Mouse (Mus musculus) Patski (cell line): ENCODE results near the gene Ubac2. TPM values are rescaled to one million over a fixed set of nuclear protein-coding genes. Genes with fewer than 3 reads are reported as not detected.

Source experiments
- ATAC-seq: fragments of 100-300 bp; one replicate; pipeline ENCODE4 v1.8.0; 2021
- CTCF ChIA-PET: fragments of 350-600 bp; sonication (Branson Sonifier 250); formaldehyde crosslinking; loops from one replicate; lab custom pipeline; 2022; ENCODE audit warnings: inconsistent platforms; lab: Charles Lee
- POLR2A ChIA-PET: fragments of 350-600 bp; sonication (Branson Sonifier 250); formaldehyde crosslinking; loops from one replicate; lab custom pipeline; 2022; ENCODE audit warnings: antibody characterized with exemption, inconsistent platforms; lab: Charles Lee
- DNase-seq: peaks from one replicate; pipeline ENCODE4 v3.0.0-alpha.2; 2011; ENCODE audit warnings: low read depth, low spot score
- H3K27me3 ChIP-seq: fragments of 371-371 bp; one replicate; pipeline ENCODE4 v1.5.1; 2021
- CTCF ChIP-seq: fragments of 100-300 bp; IDR thresholded peaks from one replicate; pipeline ENCODE4 v1.5.1; 2021
- in situ Hi-C: fragments of 300-500 bp; cut with MboI; formaldehyde crosslinking; loops from 3 replicates; pipeline ENCODE4 v1.11.1; 2018; ENCODE audit warnings: low pct_unique_long_range_greater_than_20kb, mixed read lengths
- polyA plus RNA-seq: library from polyadenylated mRNA; unstranded; gene quantifications from one replicate; pipeline ENCODE4 v1.2.3, GENCODE M21; 2021

The Ubac2 gene
- polyA plus RNA-seq, 1 experiment from 2014 or later = 46.7 TPM

GRCm38 (mm10) chr14:121933906-121934596 lies 55.6 kb downstream of the Ubac2 start:
- ATAC-seq (no peak), DNase-seq (no peak)
- H3K27me3 ChIP-seq = no peaks in the 10 kb centered on the region
- TF ChIP-seq CTCF = no peak
- in situ Hi-C loops = loop anchor here (5.0 kb wide), 1 partner anchor 128 kb away; no protein-coding TSS in a partner anchor
- ChIA-PET CTCF (no interaction called here), POLR2A (no interaction called here)

GRCm38 (mm10) chr14:121934597-121934946 lies 56.2 kb downstream of the Ubac2 start:
- POLR2A ChIA-PET = no interaction called here
- CTCF ChIA-PET = no interaction called here
- H3K27me3 ChIP-seq = no peaks in the 10 kb centered on the region
- in situ Hi-C loops = loop anchor here (5.0 kb wide), 1 partner anchor 128 kb away; no protein-coding TSS in a partner anchor
- ATAC-seq = no peak
- TF ChIP-seq CTCF = no peak
- no peak for DNase-seq

- POLR2A ChIA-PET = no interaction called here
These were observed 57.9 kb downstream of the Ubac2 start for GRCm38 (mm10) chr14:121936356-121936755.

GRCm38 (mm10) chr14:121936856-121937255 lies 58.4 kb downstream of the Ubac2 start:
- in situ Hi-C loops = no loop called here
- DNase-seq = no peak
- TF ChIP-seq CTCF = no peak

More at GRCm38 (mm10) chr14:121936356-121936755, 57.9 kb downstream of the Ubac2 start:
- TF ChIP-seq CTCF = no peak
- no peaks in the 10 kb centered on the region for H3K27me3 ChIP-seq
- CTCF ChIA-PET = interaction anchor here (1.4 kb wide), 1 partner anchor 125 kb away, joined by 4 read pairs; no protein-coding TSS in a partner anchor
- no peak for ATAC-seq
- no peak for DNase-seq
- in situ Hi-C loops = no loop called here

GRCm38 (mm10) chr14:121937601-121938255 lies 59.3 kb downstream of the Ubac2 start:
- DNase-seq = no peak
- POLR2A ChIA-PET = no interaction called here
- TF ChIP-seq CTCF = no peak
- CTCF ChIA-PET = no interaction called here
- H3K27me3 ChIP-seq = no peaks in the 10 kb centered on the region
- in situ Hi-C loops = no loop called here
- no peak for ATAC-seq

More at GRCm38 (mm10) chr14:121936856-121937255, 58.4 kb downstream of the Ubac2 start:
- ChIA-PET POLR2A (no interaction called here), CTCF (no interaction called here)
- no peak for ATAC-seq
- H3K27me3 ChIP-seq = no peaks in the 10 kb centered on the region

- no peaks in the 10 kb centered on the region for H3K27me3 ChIP-seq
- ChIA-PET POLR2A (interaction anchor here (0.5 kb wide), 1 partner anchor 1627 kb away, joined by 8 read pairs; no protein-coding TSS in a partner anchor), CTCF (no interaction called here)
- DNase-seq = no peak
- in situ Hi-C loops = no loop called here
- no peak for ATAC-seq
- no peak for TF ChIP-seq CTCF
These were observed 60.1 kb downstream of the Ubac2 start for GRCm38 (mm10) chr14:121938256-121939191.

GRCm38 (mm10) chr14:121939582-121939981 lies 61.2 kb downstream of the Ubac2 start:
- H3K27me3 ChIP-seq = no peaks in the 10 kb centered on the region
- no peak for TF ChIP-seq CTCF
- no peak for DNase-seq
- no peak for ATAC-seq
- CTCF ChIA-PET = interaction anchor here (1.2 to 1.6 kb wide), 3 partner anchors 11 to 21 kb away, joined by 3 to 5 read pairs (median 3); no protein-coding TSS in a partner anchor
- in situ Hi-C loops = no loop called here
- POLR2A ChIA-PET = interaction anchor here (0.5 kb wide), 1 partner anchor 1628 kb away, joined by 8 read pairs; no protein-coding TSS in a partner anchor

- ChIA-PET POLR2A (no interaction called here), CTCF (no interaction called here)
- in situ Hi-C loops = no loop called here
- no peaks in the 10 kb centered on the region for H3K27me3 ChIP-seq
- no peak for TF ChIP-seq CTCF
- DNase-seq = no peak
- no peak for ATAC-seq
These were observed 67.7 kb downstream of the Ubac2 start for GRCm38 (mm10) chr14:121946131-121946530.

GRCm38 (mm10) chr14:121946728-121947127 lies 68.3 kb downstream of the Ubac2 start:
- DNase-seq (no peak), ATAC-seq (no peak)
- no peaks in the 10 kb centered on the region for H3K27me3 ChIP-seq
- CTCF ChIA-PET = no interaction called here
- in situ Hi-C loops = no loop called here
- POLR2A ChIA-PET = no interaction called here
- no peak for TF ChIP-seq CTCF

GRCm38 (mm10) chr14:121947201-121947760 lies 68.9 kb downstream of the Ubac2 start:
- in situ Hi-C loops = no loop called here
- TF ChIP-seq CTCF = no peak
- no peaks in the 10 kb centered on the region for H3K27me3 ChIP-seq
- ChIA-PET CTCF (no interaction called here), POLR2A (no interaction called here)
- DNase-seq (no peak), ATAC-seq (no peak)
